Mouse (Mus musculus) neural tube, embryonic 14.5 days (tissue): Measurements from ENCODE around the gene Dnaja3. TPM values are rescaled to one million over a fixed set of nuclear protein-coding genes. Genes with fewer than 3 reads are reported as not detected.
"Not testable (repeated sequence)": the region's sequence is repeated elsewhere in the genome, so short reads cannot be mapped to it uniquely, and the experiment has no call there.

Experiments used
- ATAC-seq: fragments of 200-750 bp; cut with Nextera tagmentation; 2 replicates; pipeline ENCODE4 v1.8.0; 2017; ENCODE audit warnings: low read depth, mild to moderate bottlenecking, moderate TSS enrichment, moderate library complexity
- H3K27ac ChIP-seq: fragments of 300-500 bp; sonication (generic); 2 replicates; pipeline ENCODE4 v1.5.1; 2014; ENCODE audit warnings: low read depth, mild to moderate bottlenecking, control low read depth, low read length, moderate library complexity, mixed read lengths
- H3K27me3 ChIP-seq: fragments of 300-500 bp; sonication (generic); 2 replicates; pipeline ENCODE4 v1.6.1; 2014; ENCODE audit warnings: low read length; ENCODE audit not compliant: control insufficient read depth, insufficient read depth
- H3K36me3 ChIP-seq: fragments of 300-500 bp; sonication (generic); 2 replicates; pipeline ENCODE4 v1.6.1; 2014; ENCODE audit warnings: low read length, mixed read lengths; ENCODE audit not compliant: control insufficient read depth, insufficient read depth
- H3K4me1 ChIP-seq: fragments of 300-500 bp; sonication (generic); 2 replicates; pipeline ENCODE4 v1.6.1; 2014; ENCODE audit warnings: low read length; ENCODE audit not compliant: control insufficient read depth, insufficient read depth
- H3K4me2 ChIP-seq: fragments of 300-500 bp; sonication (generic); 2 replicates; pipeline ENCODE4 v1.6.1; 2014; ENCODE audit warnings: mild to moderate bottlenecking, low read depth, low read length, control low read depth
- H3K4me3 ChIP-seq: fragments of 300-500 bp; sonication (generic); 2 replicates; pipeline ENCODE4 v1.5.1; 2014; ENCODE audit warnings: low read depth, low read length, control low read depth, mixed read lengths
- H3K9ac ChIP-seq: fragments of 300-500 bp; sonication (generic); replicated peaks from 2 replicates; pipeline ENCODE4 v1.6.1; 2014; ENCODE audit warnings: low read depth, mild to moderate bottlenecking, control low read depth, low read length, mixed read lengths
- H3K9me3 ChIP-seq: fragments of 300-500 bp; sonication (generic); 2 replicates; pipeline ENCODE4 v1.6.1; 2016; ENCODE audit warnings: low read length; ENCODE audit not compliant: control insufficient read depth
- WGBS: fragments of 180-500 bp; shearing (Covaris S2); extraction: QIAGEN DNeasy Blood & Tissue Kit; methylation state at CpG from one replicate; pipeline ENCODE4 v1.1.7; 2014; 5-methylcytosine and 5-hydroxymethylcytosine counted together
- polyA plus RNA-seq: library from polyadenylated mRNA; unstranded; fragments of >200 nt; fragmentation: Nextera tagmentation; extraction: Ambion mirVana; gene quantifications from 2 replicates; pipeline ENCODE4 v1.2.1, GENCODE M21; 2014

Gene Dnaja3
- polyA plus RNA-seq, 1 experiment from 2014 or later = 55.0 TPM

GRCm38 (mm10) chr16:4727526-4727925 lies 87.7 kb downstream of the Dnaja3 start:
- peak overlapping the region; percentile 87; the same call in 1 of the 2 replicates for H3K4me3 ChIP-seq

GRCm38 (mm10) chr16:4727963-4728362 lies 88.2 kb downstream of the Dnaja3 start:
- Histone ChIP-seq H3K27me3 (no peaks in the 10 kb centered on the region), H3K4me2 (no peak overlapping the region), H3K4me1 (peaks cover 4% of the 10 kb centered on the region; the same call in 1 of the 2 replicates), H3K36me3 (no peaks in the 10 kb centered on the region), H3K9ac (no peak overlapping the region), H3K9me3 (no peaks in the 10 kb centered on the region), H3K27ac (no peak overlapping the region), H3K4me3 (no peak overlapping the region; the same call in 1 of the 2 replicates)
- no peak for ATAC-seq
- WGBS = 67% methylated on average over 1 of the region's 1 CpGs

More at GRCm38 (mm10) chr16:4727526-4727925, 87.7 kb downstream of the Dnaja3 start:
- ATAC-seq = no peak
- WGBS = 92% methylated on average over 1 of the region's 1 CpGs
- Histone ChIP-seq H3K36me3 (no peaks in the 10 kb centered on the region), H3K9ac (no peak overlapping the region), H3K9me3 (no peaks in the 10 kb centered on the region), H3K4me1 (peaks cover 4% of the 10 kb centered on the region; the same call in 1 of the 2 replicates), H3K27me3 (no peaks in the 10 kb centered on the region), H3K27ac (no peak overlapping the region), H3K4me2 (peak overlapping the region; percentile 91; the same call in 1 of the 2 replicates)

GRCm38 (mm10) chr16:4730776-4731358 lies 91.1 kb downstream of the Dnaja3 start:
- Histone ChIP-seq H3K9me3 (no peaks in the 10 kb centered on the region), H3K4me2 (no peak overlapping the region), H3K27ac (no peak overlapping the region), H3K27me3 (no peaks in the 10 kb centered on the region), H3K36me3 (no peaks in the 10 kb centered on the region), H3K4me1 (peaks cover 4% of the 10 kb centered on the region; the same call in 1 of the 2 replicates), H3K4me3 (no peak overlapping the region), H3K9ac (no peak overlapping the region)
- no peak for ATAC-seq
- 64% methylated on average over 3 of the region's 3 CpGs for WGBS

- Histone ChIP-seq H3K27ac (no peak overlapping the region), H3K36me3 (no peaks in the 10 kb centered on the region), H3K27me3 (no peaks in the 10 kb centered on the region), H3K9me3 (no peaks in the 10 kb centered on the region), H3K4me3 (no peak overlapping the region), H3K4me1 (no peaks in the 10 kb centered on the region), H3K4me2 (no peak overlapping the region), H3K9ac (no peak overlapping the region)
- no peak for ATAC-seq
- 87% methylated on average over 2 of the region's 2 CpGs for WGBS
These were observed 96.5 kb downstream of the Dnaja3 start for GRCm38 (mm10) chr16:4736262-4736661.

- ATAC-seq = no peak
- H3K4me3 ChIP-seq = no peak overlapping the region
- no peak overlapping the region for H3K9ac ChIP-seq
- H3K9me3 ChIP-seq = no peaks in the 10 kb centered on the region
- no peak overlapping the region for H3K27ac ChIP-seq
- no peak overlapping the region for H3K4me2 ChIP-seq
- no peaks in the 10 kb centered on the region for H3K27me3 ChIP-seq
- no peaks in the 10 kb centered on the region for H3K4me1 ChIP-seq
- WGBS = 84% methylated on average over 2 of the region's 2 CpGs
- H3K36me3 ChIP-seq = no peaks in the 10 kb centered on the region
These were observed 100.2 kb downstream of the Dnaja3 start for GRCm38 (mm10) chr16:4739994-4740393.

GRCm38 (mm10) chr16:4742186-4742585 lies 102.4 kb downstream of the Dnaja3 start:
- H3K9ac ChIP-seq = no peak overlapping the region
- no peak for ATAC-seq
- WGBS = 100% methylated on average over 1 of the region's 1 CpGs
- no peaks in the 10 kb centered on the region for H3K9me3 ChIP-seq
- no peaks in the 10 kb centered on the region for H3K4me1 ChIP-seq
- no peak overlapping the region for H3K27ac ChIP-seq
- no peaks in the 10 kb centered on the region for H3K27me3 ChIP-seq
- H3K36me3 ChIP-seq = no peaks in the 10 kb centered on the region
- H3K4me2 ChIP-seq = no peak overlapping the region
- H3K4me3 ChIP-seq = no peak overlapping the region

GRCm38 (mm10) chr16:4752155-4752554 lies 112.4 kb downstream of the Dnaja3 start:
- Histone ChIP-seq H3K27me3 (no peaks in the 10 kb centered on the region), H3K9me3 (no peaks in the 10 kb centered on the region), H3K4me1 (no peaks in the 10 kb centered on the region), H3K27ac (no peak overlapping the region), H3K9ac (no peak overlapping the region), H3K4me2 (no peak overlapping the region), H3K4me3 (no peak overlapping the region), H3K36me3 (no peaks in the 10 kb centered on the region)
- no peak for ATAC-seq
- over 99% methylated on average over 3 of the region's 3 CpGs for WGBS

GRCm38 (mm10) chr16:4754045-4754444 lies 114.3 kb downstream of the Dnaja3 start:
- no peak overlapping the region for H3K4me3 ChIP-seq

GRCm38 (mm10) chr16:4756660-4757335 lies 117.0 kb downstream of the Dnaja3 start:
- 5% methylated on average over 32 of the region's 42 CpGs for WGBS

More at GRCm38 (mm10) chr16:4754045-4754444, 114.3 kb downstream of the Dnaja3 start:
- Histone ChIP-seq H3K27me3 (no peaks in the 10 kb centered on the region), H3K9me3 (no peaks in the 10 kb centered on the region), H3K4me1 (0 out of 2 replicates have a peak, but pooled peaks cover 4% of the 10 kb centered on the region), H3K27ac (no peak overlapping the region), H3K4me2 (no peak overlapping the region), H3K36me3 (no peaks in the 10 kb centered on the region), H3K9ac (no peak overlapping the region)
- 91% methylated on average over 3 of the region's 3 CpGs for WGBS
- ATAC-seq = no peak

More at GRCm38 (mm10) chr16:4756660-4757335, 117.0 kb downstream of the Dnaja3 start:
- not testable (repeated sequence) for H3K36me3 ChIP-seq, H3K9me3 ChIP-seq, H3K4me1 ChIP-seq, H3K27me3 ChIP-seq
- Histone ChIP-seq H3K27ac (peak overlapping the region; percentile 40), H3K4me3 (peak overlapping the region; percentile 37), H3K4me2 (peak overlapping the region; percentile 42), H3K9ac (peak overlapping the region; percentile 54)
- ATAC-seq = peak; percentile 84
